Comparison of ENCODE assay signal across 21 mouse cellular contexts in genomic region chr3:129212038-129212645, GRCm38 (mm10). TPM values are rescaled to one million over a fixed set of nuclear protein-coding genes. Genes with fewer than 3 reads are reported as not detected.
DNase-seq lines count a peak whose midpoint lies in the region; ATAC-seq lines count a peak whose summit lies in the region.
"Had no signal": no experiment of that assay in that cellular context is flagged by ENCODE, and none has a peak within 500 bp of the region (broad histone marks: within the 10 kb centered on the region; RNA-seq: fewer than 3 reads in every experiment).

No protein-coding gene starts in this region.

- WGBS in intestine, embryonic 14.5 days = 9% methylated on average over 7 of the region's 7 CpGs

- H3K9me3 ChIP-seq in intestine, embryonic 14.5 days (ENCODE audit: control insufficient read depth, low read length) = no peaks in the 10 kb centered on the region
- H3K9me3 ChIP-seq: heart, embryonic 13.5 days; kidney, embryonic 15.5 days; neural tube, embryonic 13.5 days; stomach, embryonic 15.5 days had no signal

- intact Hi-C loops in heart, postnatal 36 days (cut with DNase I) = no loop called here

- peak; percentile 56 for DNase-seq in heart, adult 11 months
- DNase-seq in heart, postnatal 36 days = no peak
- DNase-seq in retina, embryonic 14.5 days (ENCODE audit: low spot score) = peak; percentile 16
- DNase-seq in retina, postnatal 1 day = no peak
- peak; percentile 60 for DNase-seq in intestine, embryonic 14.5 days (ENCODE audit: low spot score)
- DNase-seq in cerebellum, postnatal 14 days = no peak
- no peak for DNase-seq in ovary, postnatal 10 days (ENCODE audit: low spot score)
- DNase-seq: adrenal gland, adult 2 months; cerebellum, adult 9-10 months; heart, adult 18-20 months; lung, adult 18-20 months; right cerebral cortex, postnatal 25 days had no signal

- H3K4me2 ChIP-seq in intestine, embryonic 14.5 days (ENCODE audit: low read length) = peak overlapping the region; percentile 75
- H3K4me2 ChIP-seq: kidney, embryonic 15.5 days; liver, embryonic 11.5 days; neural tube, embryonic 13.5 days; stomach, embryonic 15.5 days had no signal

- H3K27me3 ChIP-seq in intestine, embryonic 14.5 days (replicated peaks; ENCODE audit: control insufficient read depth, insufficient read depth, low read length) = peaks cover 93% of the 10 kb centered on the region

- H3K4me1 ChIP-seq in intestine, embryonic 14.5 days (replicated peaks; ENCODE audit: control insufficient read depth, insufficient read depth, low read length) = peaks cover 6% of the 10 kb centered on the region; the same call in 1 of the 2 replicates

- no peak overlapping the region for H3K27ac ChIP-seq in intestine, embryonic 14.5 days (ENCODE audit: low read depth)
- H3K27ac ChIP-seq: heart, embryonic 13.5 days; kidney, embryonic 15.5 days; neural tube, embryonic 13.5 days; stomach, embryonic 15.5 days had no signal

- no peak overlapping the region for H3K9ac ChIP-seq in intestine, embryonic 14.5 days (ENCODE audit: low read length)
- H3K9ac ChIP-seq: heart, embryonic 13.5 days; kidney, embryonic 15.5 days; neural tube, embryonic 13.5 days; stomach, embryonic 15.5 days had no signal

- no peak for ATAC-seq in intestine, embryonic 14.5 days (replicated peaks; ENCODE audit: low FRiP score, low TSS enrichment, low read depth)

- H3K4me3 ChIP-seq in intestine, embryonic 14.5 days (ENCODE audit: low read depth, low read length) = no peak overlapping the region
- H3K4me3 ChIP-seq: heart, embryonic 13.5 days; kidney, embryonic 15.5 days; megakaryocyte, embryonic 14.5 days; neural tube, embryonic 13.5 days; stomach, embryonic 15.5 days had no signal

- no peaks in the 10 kb centered on the region for H3K36me3 ChIP-seq in intestine, embryonic 14.5 days (ENCODE audit: control insufficient read depth, insufficient read depth, low read length)
- H3K36me3 ChIP-seq: heart, embryonic 13.5 days; kidney, embryonic 15.5 days; neural tube, embryonic 13.5 days; stomach, embryonic 15.5 days had no signal

RNA-seq across cellular contexts. Expression of gene Pitx2, which starts 12.5 kb away (rescaled TPM):
- 1 to 10 TPM in 1 of 2 experiments, under 1 TPM in 1; 0.43 to 1.1 TPM for total RNA-seq in heart, postnatal 36 days (2021)
- 35.6 and 48.0 TPM in 2 replicates for polyA plus RNA-seq in intestine, embryonic 14.5 days (2014; fragmentation: Nextera tagmentation; extraction: Ambion mirVana)
- total RNA-seq: layer of hippocampus, postnatal 10 days; left cerebral cortex, adult 8-10 months had no signal
- polyA plus RNA-seq: cortical plate, adult 2 months had no signal

Comparison
In these comparisons a context has a peak if more than half of its experiments do, and no peak if none do; other contexts are left out.
1. DNase-seq: peak in heart, adult 11 months (single experiment), retina, embryonic 14.5 days (single experiment) and intestine, embryonic 14.5 days (single experiment); none in heart, postnatal 36 days (0 of 2), retina, postnatal 1 day (single experiment), cerebellum, postnatal 14 days (0 of 2) and ovary, postnatal 10 days (single experiment).